Mouse (Mus musculus): ENCODE data around the gene Ccdc130. TPM values are rescaled to one million over a fixed set of nuclear protein-coding genes. Genes with fewer than 3 reads are reported as not detected.

Ccdc130 gene
- polyA plus RNA-seq, 1 experiment from 2014 or later = 14.9 TPM

- H3K9me3 ChIP-seq (replicated peaks; ENCODE audit: control insufficient read depth, low read length) = no peaks in the 10 kb centered on the region
- WGBS = 58% methylated on average over 34 of the region's 34 CpGs
- peak overlapping the region; percentile 24; the same call in 1 of the 2 replicates for H3K27ac ChIP-seq (ENCODE audit: low read length)
- peaks cover 39% of the 10 kb centered on the region for H3K36me3 ChIP-seq (ENCODE audit: control insufficient read depth, insufficient read depth)
- H3K4me2 ChIP-seq (ENCODE audit: low read depth, low read length) = no peak overlapping the region
- H3K27me3 ChIP-seq (ENCODE audit: control insufficient read depth, insufficient read depth, low read length) = no peaks in the 10 kb centered on the region
- H3K9ac ChIP-seq (ENCODE audit: low read length) = no peak overlapping the region
- no peak overlapping the region for H3K4me3 ChIP-seq (ENCODE audit: low read length)
- H3K4me1 ChIP-seq (ENCODE audit: control insufficient read depth, insufficient read depth, low read length) = peaks cover 30% of the 10 kb centered on the region
- ATAC-seq (replicated peaks; ENCODE audit: extremely low read depth, insufficient read depth, low FRiP score) = peak; percentile 28; the same call in 1 of the 2 replicates
Observed at GRCm38 (mm10) chr8:84210167-84210791, 59.9 kb downstream of the Ccdc130 start.

DNA sequence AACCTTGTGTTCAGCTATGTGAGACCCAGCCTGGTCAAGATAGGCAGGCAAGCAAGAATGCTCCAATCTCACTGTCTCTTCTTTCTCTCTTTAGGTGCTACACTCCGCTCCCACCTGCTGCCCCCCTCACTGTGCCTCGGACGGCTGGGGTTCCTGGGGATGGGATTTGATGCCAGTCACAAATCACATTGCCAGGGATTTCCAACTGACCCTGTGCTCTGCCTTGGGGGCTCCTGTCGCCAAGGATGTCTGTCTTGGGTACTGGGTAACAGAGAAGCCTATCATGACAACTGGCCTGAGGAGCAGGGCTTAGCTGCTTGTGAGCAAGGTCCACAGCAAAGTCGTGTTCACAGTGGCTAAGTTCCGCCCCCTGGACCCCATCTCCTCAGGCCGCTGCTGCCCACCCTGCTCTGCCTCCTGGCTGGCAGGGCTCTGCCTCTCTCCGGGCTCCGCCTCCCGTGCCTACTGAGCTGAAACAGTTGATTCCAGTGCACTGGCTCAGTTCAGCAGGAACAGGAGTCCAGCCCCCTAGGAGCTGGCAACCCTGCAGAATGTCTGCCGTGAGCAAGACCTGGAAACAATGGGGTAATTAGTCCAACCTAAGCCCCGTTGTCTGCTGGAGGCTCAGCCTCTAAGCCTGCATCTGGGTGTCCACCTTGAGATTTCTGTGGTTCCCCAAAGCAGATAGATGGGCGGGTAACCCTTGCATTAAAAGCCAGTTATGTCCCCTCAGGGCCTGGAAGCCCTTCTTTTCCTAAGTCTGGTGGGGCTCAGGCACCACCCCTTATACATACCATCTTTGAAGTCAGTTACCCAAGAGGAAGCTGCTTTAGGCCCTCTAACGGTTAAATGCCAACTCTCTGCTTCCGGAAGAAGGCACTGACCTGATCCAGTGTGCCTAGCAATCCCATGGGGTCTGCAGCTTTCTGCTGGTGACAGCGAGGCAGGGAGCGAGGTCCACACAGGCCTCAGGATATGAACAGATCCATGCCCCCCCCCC is 61.5 kb downstream of the Ccdc130 start:
- WGBS = 64% methylated on average over 17 of the region's 17 CpGs
- no peak for ATAC-seq (replicated peaks; ENCODE audit: extremely low read depth, insufficient read depth, low FRiP score)
- Histone ChIP-seq H3K36me3 (ENCODE audit: control insufficient read depth, insufficient read depth) (peaks cover 37% of the 10 kb centered on the region), H3K27me3 (ENCODE audit: control insufficient read depth, insufficient read depth, low read length) (no peaks in the 10 kb centered on the region), H3K9me3 (replicated peaks; ENCODE audit: control insufficient read depth, low read length) (no peaks in the 10 kb centered on the region), H3K4me1 (ENCODE audit: control insufficient read depth, insufficient read depth, low read length) (peaks cover 36% of the 10 kb centered on the region), H3K27ac (ENCODE audit: low read length) (peak overlapping the region; percentile 85), H3K4me3 (ENCODE audit: low read length) (no peak overlapping the region), H3K4me2 (ENCODE audit: low read depth, low read length) (no peak overlapping the region; the same call in 1 of the 2 replicates), H3K9ac (ENCODE audit: low read length) (peak overlapping the region; percentile 43; the same call in 1 of the 2 replicates)

GRCm38 (mm10) chr8:84207811-84208210 is 62.4 kb downstream of the Ccdc130 start:
- Histone ChIP-seq H3K36me3 (ENCODE audit: control insufficient read depth, insufficient read depth) (peaks cover 35% of the 10 kb centered on the region), H3K4me3 (ENCODE audit: low read length) (no peak overlapping the region), H3K4me1 (ENCODE audit: control insufficient read depth, insufficient read depth, low read length) (peaks cover 41% of the 10 kb centered on the region), H3K27ac (ENCODE audit: low read length) (peak overlapping the region; percentile 85), H3K4me2 (ENCODE audit: low read depth, low read length) (peak overlapping the region; percentile 27), H3K9me3 (replicated peaks; ENCODE audit: control insufficient read depth, low read length) (no peaks in the 10 kb centered on the region), H3K9ac (ENCODE audit: low read length) (peak overlapping the region; percentile 42), H3K27me3 (ENCODE audit: control insufficient read depth, insufficient read depth, low read length) (no peaks in the 10 kb centered on the region)
- 47% methylated on average over 7 of the region's 7 CpGs for WGBS
- ATAC-seq (replicated peaks; ENCODE audit: extremely low read depth, insufficient read depth, low FRiP score) = peak; percentile 8; the same call in 1 of the 2 replicates

MicroRNAs encoded within 50 kb of the gene (microRNA counts, 519-probe panel; counts per million panel counts)
- microRNA mmu-miR-23a = 3,845 counts per million, percentile 92 among the panel's probes with 10 or more counts
- microRNA mmu-miR-27a = 3,845 counts per million, percentile 92 among the panel's probes with 10 or more counts

Small RNA genes within 50 kb of the gene (microRNA-seq; reads per million reads assigned to microRNA genes)
- gene Mir23a (28,011 reads per million, percentile 98 among the genes with 10 or more reads in this experiment), gene Mir24-2 (not detected), gene Mir27a (362 reads per million, percentile 70 among the genes with 10 or more reads in this experiment), gene Mir3074-2 (not detected)

Other genes with a start within 250 kb of the Ccdc130 start
- gene Palm3, start 248.9 kb downstream of the Ccdc130 start, polyA plus RNA-seq (2015; fragmentation: Nextera tagmentation; extraction: Ambion mirVana) = 1.5 and 2.7 TPM in 2 replicates
- 6.0 and 6.5 TPM in 2 replicates for gene Il27ra, start 227.8 kb downstream of the Ccdc130 start, polyA plus RNA-seq (2015; fragmentation: Nextera tagmentation; extraction: Ambion mirVana)
- 0.24 TPM in 1 of 2 replicates, not detected in the other for gene Rln3, start 225.4 kb downstream of the Ccdc130 start, polyA plus RNA-seq (2015; fragmentation: Nextera tagmentation; extraction: Ambion mirVana)
- 0.95 and 1.2 TPM in 2 replicates for gene Gm10643, start 205.2 kb downstream of the Ccdc130 start, polyA plus RNA-seq (2015; fragmentation: Nextera tagmentation; extraction: Ambion mirVana)
- 5.9 and 6.4 TPM in 2 replicates for gene Rfx1, start 203.5 kb downstream of the Ccdc130 start, polyA plus RNA-seq (2015; fragmentation: Nextera tagmentation; extraction: Ambion mirVana)
- gene Dcaf15, start 165.6 kb downstream of the Ccdc130 start, polyA plus RNA-seq (2015; fragmentation: Nextera tagmentation; extraction: Ambion mirVana) = 5.4 and 6.0 TPM in 2 replicates
- gene Podnl1, start 144.4 kb downstream of the Ccdc130 start, polyA plus RNA-seq (2015; fragmentation: Nextera tagmentation; extraction: Ambion mirVana) = 0.17 and 0.37 TPM in 2 replicates
- gene Cc2d1a, start 122.4 kb downstream of the Ccdc130 start, polyA plus RNA-seq (2015; fragmentation: Nextera tagmentation; extraction: Ambion mirVana) = 14.8 and 15.4 TPM in 2 replicates
- 1.2 and 1.3 TPM in 2 replicates for gene 4930432K21Rik, start 122.4 kb downstream of the Ccdc130 start, polyA plus RNA-seq (2015; fragmentation: Nextera tagmentation; extraction: Ambion mirVana)
- gene Nanos3, start 85.2 kb downstream of the Ccdc130 start, polyA plus RNA-seq (2015; fragmentation: Nextera tagmentation; extraction: Ambion mirVana) = 1.5 and 1.6 TPM in 2 replicates
- gene Zswim4, start 33.3 kb downstream of the Ccdc130 start, polyA plus RNA-seq (2015; fragmentation: Nextera tagmentation; extraction: Ambion mirVana) = 8.4 and 9.9 TPM in 2 replicates
- 297 and 311 TPM in 2 replicates for gene D8Ertd738e, start 20.7 kb downstream of the Ccdc130 start, polyA plus RNA-seq (2015; fragmentation: Nextera tagmentation; extraction: Ambion mirVana)
- 45.0 and 46.2 TPM in 2 replicates for gene Mri1, start 13.1 kb downstream of the Ccdc130 start, polyA plus RNA-seq (2015; fragmentation: Nextera tagmentation; extraction: Ambion mirVana)
- 6.9 and 8.9 TPM in 2 replicates for gene Cacna1a, start 118.1 kb upstream of the Ccdc130 start, polyA plus RNA-seq (2015; fragmentation: Nextera tagmentation; extraction: Ambion mirVana)